Mouse (Mus musculus) lung, embryonic 15.5 days (tissue): ENCODE results near the gene Pnpla1. TPM values are rescaled to one million over a fixed set of nuclear protein-coding genes. Genes with fewer than 3 reads are reported as not detected.

Experiments used
- ATAC-seq: fragments of 200-750 bp; cut with Nextera tagmentation; 2 replicates; pipeline ENCODE4 v1.8.0; 2017; ENCODE audit warnings: moderate number of reproducible peaks, borderline replicate concordance; ENCODE audit not compliant: low FRiP score, low TSS enrichment; ENCODE audit errors: extremely low read depth
- H3K27ac ChIP-seq: fragments of 300-500 bp; sonication (generic); 2 replicates; pipeline ENCODE4 v1.5.1; 2015; ENCODE audit warnings: moderate library complexity, mild to moderate bottlenecking, inconsistent platforms
- H3K27me3 ChIP-seq: fragments of 300-500 bp; sonication (generic); 2 replicates; pipeline ENCODE4 v1.6.1; 2015; ENCODE audit warnings: inconsistent platforms
- H3K36me3 ChIP-seq: fragments of 300-500 bp; sonication (generic); 2 replicates; pipeline ENCODE4 v1.6.1; 2015; ENCODE audit warnings: inconsistent platforms
- H3K4me1 ChIP-seq: fragments of 300-500 bp; sonication (generic); 2 replicates; pipeline ENCODE4 v1.6.1; 2015; ENCODE audit warnings: inconsistent platforms
- H3K4me2 ChIP-seq: fragments of 300-500 bp; sonication (generic); 2 replicates; pipeline ENCODE4 v1.6.1; 2015; ENCODE audit warnings: inconsistent platforms, mild to moderate bottlenecking, moderate library complexity
- H3K4me3 ChIP-seq: fragments of 300-500 bp; sonication (generic); 2 replicates; pipeline ENCODE4 v1.5.1; 2015; ENCODE audit warnings: mild to moderate bottlenecking, inconsistent platforms
- H3K9ac ChIP-seq: fragments of 300-500 bp; sonication (generic); 2 replicates; pipeline ENCODE4 v1.6.1; 2015; ENCODE audit warnings: inconsistent platforms
- H3K9me3 ChIP-seq: fragments of 300-500 bp; sonication (generic); 2 replicates; pipeline ENCODE4 v1.6.1; 2016; ENCODE audit warnings: inconsistent platforms
- WGBS: fragments of 180-500 bp; shearing (Covaris S2); methylation state at CpG from one replicate; pipeline ENCODE4 v1.1.7; 2015; 5-methylcytosine and 5-hydroxymethylcytosine counted together
- polyA plus RNA-seq: library from polyadenylated mRNA; unstranded; fragments of >200 nt; fragmentation: Nextera tagmentation; extraction: Ambion mirVana; gene quantifications from 2 replicates; pipeline ENCODE4 v1.2.1, GENCODE M21; 2015

Gene Pnpla1
- polyA plus RNA-seq, 1 experiment from 2014 or later = not detected

DNA sequence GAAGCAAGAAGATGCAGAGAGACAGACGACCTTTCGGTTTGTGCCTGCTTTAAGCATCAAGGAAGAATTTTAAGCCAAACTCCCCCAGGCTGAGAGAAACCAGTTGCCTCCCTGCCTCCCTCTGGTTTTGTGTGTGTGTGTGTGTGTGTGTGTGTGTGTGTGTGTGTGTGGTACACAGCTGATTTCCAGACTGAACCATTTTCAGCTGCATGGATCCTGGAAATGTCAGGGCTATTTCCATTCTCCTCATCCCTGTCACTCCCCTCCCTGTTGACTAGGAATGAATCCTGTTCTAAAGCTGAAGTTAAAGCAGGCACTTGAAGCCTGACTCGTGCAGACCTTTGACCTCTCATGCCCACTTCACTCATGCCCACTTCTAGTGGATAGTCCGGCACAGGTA lies 16.0 kb downstream of the Pnpla1 start:
- Histone ChIP-seq H3K9ac (no peak overlapping the region), H3K9me3 (no peaks in the 10 kb centered on the region), H3K27me3 (no peaks in the 10 kb centered on the region), H3K4me3 (no peak overlapping the region), H3K27ac (no peak overlapping the region), H3K4me2 (no peak overlapping the region), H3K4me1 (peaks cover 14% of the 10 kb centered on the region), H3K36me3 (no peaks in the 10 kb centered on the region)
- 75% methylated on average over 4 of the region's 4 CpGs for WGBS
- no peak for ATAC-seq

GRCm38 (mm10) chr17:28874825-28875224 lies 16.6 kb downstream of the Pnpla1 start:
- no peak overlapping the region for H3K4me3 ChIP-seq
- H3K36me3 ChIP-seq = no peaks in the 10 kb centered on the region
- peaks cover 15% of the 10 kb centered on the region for H3K4me1 ChIP-seq
- peak overlapping the region; percentile 6; the same call in 1 of the 2 replicates for H3K4me2 ChIP-seq
- H3K9ac ChIP-seq = no peak overlapping the region
- no peaks in the 10 kb centered on the region for H3K27me3 ChIP-seq
- no peaks in the 10 kb centered on the region for H3K9me3 ChIP-seq
- no peak for ATAC-seq
- 41% methylated on average over 7 of the region's 7 CpGs for WGBS
- no peak overlapping the region for H3K27ac ChIP-seq

DNA sequence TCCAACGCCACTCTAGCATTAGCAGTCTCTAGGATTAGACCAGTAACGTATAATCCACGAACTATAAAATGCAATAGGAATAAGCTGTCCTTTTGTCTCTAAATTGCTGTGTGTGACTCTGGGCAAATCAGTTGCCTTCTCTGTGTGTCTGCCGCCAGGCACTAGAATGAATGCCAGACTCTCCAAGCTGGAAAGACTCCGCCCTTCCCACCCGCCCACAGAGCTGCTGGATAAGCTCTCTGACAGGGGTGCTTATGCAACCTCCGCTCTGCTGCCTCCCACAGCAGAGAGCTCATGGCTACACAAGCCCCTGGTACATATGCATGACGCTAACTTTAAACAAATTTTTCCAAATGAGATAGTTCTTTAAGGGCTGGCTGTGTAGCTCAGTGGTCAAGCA lies 17.1 kb downstream of the Pnpla1 start:
- no peaks in the 10 kb centered on the region for H3K9me3 ChIP-seq
- H3K27me3 ChIP-seq = no peaks in the 10 kb centered on the region; the same call in 1 of the 2 replicates
- 34% methylated on average over 8 of the region's 8 CpGs for WGBS
- H3K4me1 ChIP-seq = peaks cover 19% of the 10 kb centered on the region
- H3K36me3 ChIP-seq = no peaks in the 10 kb centered on the region
- H3K9ac ChIP-seq = no peak overlapping the region
- ATAC-seq = peak; percentile 74; the same call in 1 of the 2 replicates
- H3K4me2 ChIP-seq = peak overlapping the region; percentile 6; the same call in 1 of the 2 replicates
- H3K27ac ChIP-seq = no peak overlapping the region
- no peak overlapping the region for H3K4me3 ChIP-seq

GRCm38 (mm10) chr17:28876331-28876730 lies 18.1 kb downstream of the Pnpla1 start:
- 63% methylated on average over 5 of the region's 5 CpGs for WGBS
- no peak overlapping the region for H3K4me3 ChIP-seq
- peaks cover 4% of the 10 kb centered on the region for H3K27me3 ChIP-seq
- no peak overlapping the region for H3K4me2 ChIP-seq
- no peak overlapping the region for H3K27ac ChIP-seq
- ATAC-seq = no peak
- H3K9me3 ChIP-seq = no peaks in the 10 kb centered on the region
- H3K36me3 ChIP-seq = no peaks in the 10 kb centered on the region
- no peak overlapping the region for H3K9ac ChIP-seq
- peaks cover 20% of the 10 kb centered on the region for H3K4me1 ChIP-seq

- ATAC-seq = no peak
- Histone ChIP-seq H3K9ac (no peak overlapping the region), H3K27ac (no peak overlapping the region), H3K4me1 (peaks cover 20% of the 10 kb centered on the region), H3K27me3 (peaks cover 7% of the 10 kb centered on the region), H3K4me2 (0 out of 2 replicates have a peak overlapping the region, but pooled peaks have one; percentile 24), H3K9me3 (no peaks in the 10 kb centered on the region), H3K4me3 (no peak overlapping the region), H3K36me3 (no peaks in the 10 kb centered on the region)
- WGBS = 22% methylated on average over 19 of the region's 19 CpGs
Observed at GRCm38 (mm10) chr17:28876821-28877220, 18.6 kb downstream of the Pnpla1 start.

GRCm38 (mm10) chr17:28879931-28880391 lies 21.8 kb downstream of the Pnpla1 start:
- H3K36me3 ChIP-seq = no peaks in the 10 kb centered on the region
- H3K9me3 ChIP-seq = no peaks in the 10 kb centered on the region
- H3K4me3 ChIP-seq = no peak overlapping the region
- peaks cover 25% of the 10 kb centered on the region for H3K4me1 ChIP-seq
- ATAC-seq = no peak
- H3K9ac ChIP-seq = no peak overlapping the region
- 5% methylated on average over 18 of the region's 18 CpGs for WGBS
- H3K4me2 ChIP-seq = peak overlapping the region; percentile 36; the same call in 1 of the 2 replicates
- no peak overlapping the region for H3K27ac ChIP-seq
- H3K27me3 ChIP-seq = peaks cover 7% of the 10 kb centered on the region

- peak overlapping the region; percentile 9; the same call in 1 of the 2 replicates for H3K4me2 ChIP-seq
Observed at GRCm38 (mm10) chr17:28882316-28882715, 24.1 kb downstream of the Pnpla1 start.

DNA sequence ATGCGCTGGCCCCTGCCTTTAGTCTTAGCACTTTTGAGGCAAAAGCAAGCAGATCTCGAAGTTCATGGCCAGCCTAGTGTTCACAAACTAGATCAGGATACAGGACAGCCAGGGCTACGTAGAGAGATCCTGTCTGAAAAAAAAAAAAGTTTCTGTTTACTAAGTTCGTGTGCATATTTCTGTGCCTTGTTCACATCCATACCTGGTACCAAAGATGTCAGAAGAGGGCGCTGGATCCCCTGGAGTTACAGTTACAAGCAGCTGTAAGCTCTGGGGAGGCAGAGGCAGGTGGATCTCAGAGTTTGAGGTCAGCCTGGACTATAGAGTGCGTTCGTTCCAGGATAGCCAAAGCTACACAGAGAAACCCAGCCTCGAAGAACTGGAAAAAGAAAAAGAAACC lies 24.6 kb downstream of the Pnpla1 start:
- Histone ChIP-seq H3K27me3 (peaks cover 7% of the 10 kb centered on the region), H3K4me1 (peaks cover 13% of the 10 kb centered on the region), H3K4me3 (no peak overlapping the region), H3K9ac (no peak overlapping the region), H3K9me3 (no peaks in the 10 kb centered on the region), H3K36me3 (no peaks in the 10 kb centered on the region), H3K4me2 (peak overlapping the region; percentile 9; the same call in 1 of the 2 replicates), H3K27ac (no peak overlapping the region)
- WGBS = 45% methylated on average over 8 of the region's 8 CpGs
- ATAC-seq = no peak

More at GRCm38 (mm10) chr17:28882316-28882715, 24.1 kb downstream of the Pnpla1 start:
- Histone ChIP-seq H3K9me3 (no peaks in the 10 kb centered on the region), H3K27me3 (peaks cover 7% of the 10 kb centered on the region), H3K4me1 (peaks cover 13% of the 10 kb centered on the region), H3K9ac (no peak overlapping the region), H3K4me3 (no peak overlapping the region), H3K27ac (no peak overlapping the region), H3K36me3 (no peaks in the 10 kb centered on the region)
- no peak for ATAC-seq
- WGBS = 3% methylated on average over 12 of the region's 12 CpGs

DNA sequence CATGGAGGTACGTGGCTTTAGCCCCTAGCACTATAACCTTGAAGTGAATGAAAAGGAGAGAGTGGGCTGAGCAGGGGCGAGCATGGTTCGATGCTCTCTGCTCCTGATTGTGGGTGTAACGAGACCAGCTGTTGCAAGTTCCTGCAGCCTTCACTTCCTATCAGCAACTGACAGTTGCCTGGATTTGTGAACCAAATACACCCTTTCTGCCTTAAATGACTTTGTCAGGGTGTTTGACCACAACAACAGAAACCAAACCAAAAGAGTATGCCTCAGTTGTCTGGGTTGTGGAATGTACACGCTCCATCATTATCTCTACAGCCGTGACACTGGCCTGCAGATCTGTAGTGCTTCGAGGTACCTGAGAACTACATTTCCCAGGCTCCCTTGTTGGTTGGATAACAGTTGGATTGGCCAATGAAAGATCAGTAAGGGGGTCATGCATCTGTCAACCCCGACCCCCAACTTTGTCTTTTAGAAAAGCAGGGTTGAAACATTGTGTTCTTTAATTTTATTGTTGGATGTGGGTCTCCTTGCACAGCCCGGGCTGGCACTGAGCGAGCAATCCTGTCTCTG lies 25.8 kb downstream of the Pnpla1 start:
- Histone ChIP-seq H3K4me1 (peaks cover 13% of the 10 kb centered on the region), H3K36me3 (no peaks in the 10 kb centered on the region), H3K9ac (no peak overlapping the region), H3K9me3 (no peaks in the 10 kb centered on the region), H3K4me2 (no peak overlapping the region), H3K27me3 (peaks cover 7% of the 10 kb centered on the region), H3K4me3 (no peak overlapping the region), H3K27ac (no peak overlapping the region)
- ATAC-seq = no peak
- 68% methylated on average over 10 of the region's 10 CpGs for WGBS

- WGBS = 82% methylated on average over 8 of the region's 8 CpGs
- Histone ChIP-seq H3K4me2 (no peak overlapping the region), H3K4me1 (peaks cover 9% of the 10 kb centered on the region), H3K27ac (no peak overlapping the region), H3K9ac (no peak overlapping the region), H3K9me3 (no peaks in the 10 kb centered on the region), H3K36me3 (no peaks in the 10 kb centered on the region), H3K4me3 (no peak overlapping the region), H3K27me3 (peaks cover 7% of the 10 kb centered on the region)
- no peak for ATAC-seq
Observed at GRCm38 (mm10) chr17:28885231-28885630, 27.0 kb downstream of the Pnpla1 start.

- H3K4me2 ChIP-seq = no peak overlapping the region
- no peak overlapping the region for H3K9ac ChIP-seq
- no peak overlapping the region for H3K27ac ChIP-seq
- peaks cover 4% of the 10 kb centered on the region for H3K27me3 ChIP-seq
- WGBS = 68% methylated on average over 8 of the region's 8 CpGs
- no peaks in the 10 kb centered on the region for H3K9me3 ChIP-seq
- no peak overlapping the region for H3K4me3 ChIP-seq
- ATAC-seq = no peak
- no peaks in the 10 kb centered on the region for H3K36me3 ChIP-seq
- H3K4me1 ChIP-seq = 0 out of 2 replicates have a peak, but pooled peaks cover 8% of the 10 kb centered on the region
Observed at GRCm38 (mm10) chr17:28886266-28886665, 28.1 kb downstream of the Pnpla1 start.

GRCm38 (mm10) chr17:28894050-28894767 lies 36.0 kb downstream of the Pnpla1 start:
- Histone ChIP-seq H3K4me3 (no peak overlapping the region), H3K4me1 (no peaks in the 10 kb centered on the region), H3K27me3 (no peaks in the 10 kb centered on the region), H3K9me3 (no peaks in the 10 kb centered on the region), H3K9ac (no peak overlapping the region), H3K27ac (no peak overlapping the region), H3K4me2 (no peak overlapping the region), H3K36me3 (no peaks in the 10 kb centered on the region)
- ATAC-seq = no peak
- WGBS = 75% methylated on average over 11 of the region's 11 CpGs
